Mouse (Mus musculus): ENCODE results near the gene Gm11992.

Gm11992 gene

DNA sequence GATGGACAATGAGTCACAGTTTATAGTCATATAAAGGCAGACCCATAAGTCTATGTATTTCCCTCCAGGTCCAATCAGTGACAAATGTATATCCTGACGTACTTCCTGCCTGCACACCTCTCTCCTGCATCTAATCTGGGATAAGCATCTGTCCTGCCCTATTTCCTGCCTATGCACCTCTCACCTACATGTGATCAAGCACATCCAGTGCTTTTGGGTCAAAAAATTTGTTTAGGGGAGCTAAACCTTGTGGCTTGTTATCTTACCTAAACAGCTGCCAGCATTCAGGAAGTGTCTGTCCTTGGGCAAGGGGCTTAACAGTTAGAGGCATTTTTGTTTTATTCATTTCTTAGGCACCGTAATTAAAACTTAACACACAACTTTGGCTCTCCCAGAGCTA lies 64.8 kb downstream of the Gm11992 start:
- ATAC-seq (ENCODE audit: insufficient number of reproducible peaks, low FRiP score, low TSS enrichment): no peak

DNA sequence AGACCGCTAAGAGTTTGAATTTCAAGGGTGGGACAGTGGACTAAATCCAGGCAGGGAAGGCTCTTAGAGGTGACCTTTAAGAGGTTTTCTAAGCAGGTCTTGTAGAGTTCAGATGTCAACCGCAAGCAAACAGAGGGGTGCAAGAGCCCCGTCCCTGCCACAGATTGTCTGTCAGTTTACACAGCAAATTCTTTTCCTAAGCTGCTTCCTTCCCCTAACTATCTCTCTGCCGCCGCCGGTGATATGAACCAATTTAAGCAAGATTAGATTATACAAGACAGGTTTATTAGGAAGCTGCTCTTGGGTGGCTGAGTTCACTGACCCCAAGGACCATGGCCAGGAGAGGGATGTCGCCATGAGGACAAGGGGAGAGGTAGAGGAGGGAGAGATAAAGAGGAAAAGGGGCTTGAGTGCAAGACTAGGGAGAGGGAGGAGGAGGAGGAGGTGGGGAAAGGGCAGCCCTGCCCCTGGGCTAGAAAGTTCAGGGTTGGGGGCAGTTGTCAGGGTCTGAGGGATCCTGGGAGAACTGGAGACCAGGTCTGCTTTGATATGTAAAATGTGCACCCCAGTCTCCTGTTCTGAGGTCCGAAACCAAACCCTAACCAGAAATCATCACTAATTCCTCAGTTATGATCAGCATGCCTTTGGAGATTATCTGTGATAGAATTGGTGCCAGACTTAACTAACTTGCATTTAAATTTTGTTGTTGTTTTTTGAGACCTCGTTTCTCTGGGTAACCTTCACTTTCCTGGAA lies 67.2 kb downstream of the Gm11992 start:
- ATAC-seq (ENCODE audit: insufficient number of reproducible peaks, low FRiP score, low TSS enrichment): no peak

DNA sequence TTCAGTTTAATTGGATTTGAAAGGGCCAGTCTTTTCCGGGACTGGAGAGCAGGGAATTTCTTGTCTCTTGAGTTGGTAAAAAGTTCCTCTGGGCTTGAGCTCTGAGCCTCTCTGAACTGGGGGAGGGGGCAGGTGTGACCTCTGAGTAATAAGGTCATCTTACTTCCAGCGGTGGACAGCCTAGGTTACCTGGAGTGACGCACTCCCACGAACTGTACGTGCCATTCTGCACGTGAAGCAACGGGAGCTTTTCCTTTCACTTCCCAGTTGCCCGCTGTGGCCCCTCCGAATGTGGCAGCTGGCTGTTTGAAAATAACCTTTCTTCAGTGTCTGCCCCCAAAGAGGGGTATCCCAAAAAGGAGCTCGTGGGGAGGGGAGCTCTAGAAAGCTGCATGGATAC lies 67.7 kb downstream of the Gm11992 start:
- ATAC-seq (ENCODE audit: insufficient number of reproducible peaks, low FRiP score, low TSS enrichment): no peak

DNA sequence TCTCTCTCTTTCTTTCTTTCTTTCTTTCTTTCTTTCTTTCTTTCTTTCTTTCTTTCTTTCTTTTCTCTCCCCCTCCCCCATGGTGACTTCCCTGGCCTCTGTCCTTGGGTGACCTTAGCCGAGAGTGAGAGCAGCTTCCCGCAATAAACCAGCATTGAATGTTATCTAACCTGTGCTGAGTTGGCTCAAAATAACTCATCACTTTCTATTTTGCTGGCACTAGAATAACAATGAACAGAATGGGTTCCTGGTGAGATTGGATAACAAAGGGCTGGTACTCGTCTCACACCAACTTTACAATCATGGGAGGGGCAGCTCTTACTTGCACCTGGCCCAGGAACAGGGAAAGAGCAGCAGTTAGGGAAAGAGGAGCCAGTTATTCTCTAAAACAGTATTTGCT lies 68.5 kb downstream of the Gm11992 start:
- ATAC-seq (ENCODE audit: insufficient number of reproducible peaks, low FRiP score, low TSS enrichment): no peak

DNA sequence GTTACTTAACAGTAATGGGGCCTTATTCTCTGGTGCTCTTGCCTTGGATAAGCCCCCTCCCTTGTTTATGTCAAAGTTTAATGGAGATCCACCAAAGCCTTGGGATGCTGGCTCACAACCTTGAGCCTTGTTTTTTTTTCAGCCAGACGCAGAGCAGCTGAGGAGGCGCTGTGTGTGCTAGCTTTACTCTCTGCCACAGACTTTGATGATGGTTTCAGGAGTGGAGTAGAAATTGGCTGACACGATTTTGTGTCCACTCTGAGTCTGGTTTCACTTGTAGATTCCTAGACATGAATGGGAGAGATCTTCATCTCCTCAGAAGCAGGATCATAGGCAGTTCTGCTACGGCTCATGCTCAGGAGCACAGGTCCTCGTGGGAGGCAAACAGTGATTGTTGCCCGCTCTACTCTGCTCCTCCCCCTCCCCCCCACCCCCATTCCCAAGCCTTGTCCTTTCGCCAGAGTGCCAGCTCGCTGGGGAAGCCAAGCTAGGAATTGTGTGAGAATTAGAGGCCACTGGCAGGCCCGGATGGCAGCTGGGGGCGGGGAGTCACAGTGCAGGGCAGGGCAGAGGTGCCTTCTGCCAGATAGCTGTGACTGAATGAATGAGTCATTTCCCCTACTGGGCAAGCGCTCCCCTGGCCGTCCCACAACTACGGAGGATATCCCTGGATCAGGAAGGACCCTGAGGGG lies 69.1 kb downstream of the Gm11992 start:
- peak; percentile 37; the same call in 1 of the 2 replicates for ATAC-seq (ENCODE audit: insufficient number of reproducible peaks, low FRiP score, low TSS enrichment)

DNA sequence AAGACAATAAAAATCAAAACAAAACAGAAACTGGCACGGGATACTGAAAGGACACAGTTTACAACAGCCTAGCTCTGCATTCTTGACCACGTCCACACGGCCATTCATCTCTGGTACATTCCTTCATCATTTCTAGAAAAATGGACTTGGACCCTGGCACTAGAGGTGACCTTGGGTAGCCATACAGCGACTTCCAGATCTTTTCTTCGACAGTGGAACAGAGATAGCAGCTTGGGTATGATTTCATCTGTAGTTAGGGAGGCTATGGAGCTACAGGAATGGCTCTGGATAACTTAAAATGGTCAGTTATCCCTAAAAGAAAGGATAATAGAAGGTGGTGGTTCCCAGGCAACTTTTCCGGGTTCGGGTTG lies 69.6 kb downstream of the Gm11992 start, which contains the start of gene Upp1:
Gene Upp1 (plus strand): TSS at position 54 of the 371 bp plus-strand sequence.
- 0 out of 2 replicates have a peak, but pooled peaks have one; percentile 8 for ATAC-seq (ENCODE audit: insufficient number of reproducible peaks, low FRiP score, low TSS enrichment)

DNA sequence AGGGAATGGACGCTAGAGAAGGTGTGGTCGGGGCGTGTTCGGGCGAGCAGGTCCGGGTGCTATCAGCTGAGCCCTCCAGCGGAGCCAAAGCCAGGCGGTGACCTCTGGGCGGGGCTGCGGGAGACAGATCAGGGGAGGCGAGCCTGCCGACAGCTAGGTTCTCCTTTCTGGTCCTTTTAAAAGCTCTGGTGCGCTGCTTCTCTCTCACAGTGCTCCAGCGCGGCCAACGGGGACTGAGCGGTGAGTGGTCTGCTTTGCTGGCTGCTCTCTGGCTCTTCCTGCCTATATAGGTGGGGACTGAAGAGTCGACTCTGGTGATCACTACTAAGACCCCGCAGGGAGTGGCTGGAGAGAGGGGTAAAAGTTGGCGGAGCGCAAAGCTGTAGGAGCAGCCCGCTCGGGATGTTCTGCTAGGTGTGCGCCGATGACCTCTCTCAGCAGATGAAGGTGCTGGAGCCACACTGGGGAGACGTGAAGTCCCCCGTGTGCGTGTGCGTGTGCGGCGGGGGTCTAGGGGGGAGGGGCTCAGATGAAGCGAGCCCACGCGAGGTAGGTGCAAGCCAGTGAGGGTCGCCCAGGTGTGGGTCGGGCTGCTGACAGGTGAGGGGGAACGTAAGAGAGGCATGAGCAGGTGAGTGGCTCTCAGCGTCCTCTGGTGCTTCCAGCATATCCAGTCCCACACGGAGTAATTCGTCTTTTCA lies 70.2 kb downstream of the Gm11992 start:
- peak; percentile 46 for ATAC-seq (ENCODE audit: insufficient number of reproducible peaks, low FRiP score, low TSS enrichment)

Data from cerebellum, adult (tissue).